Mouse (Mus musculus): ENCODE data around the gene 9530053A07Rik. TPM values are rescaled to one million over a fixed set of nuclear protein-coding genes. Genes with fewer than 3 reads are reported as not detected.

The 9530053A07Rik gene
- polyA plus RNA-seq, 1 experiment, result 0.02 TPM

GRCm38 (mm10) chr7:28195414-28196098, 66.3 kb downstream of the 9530053A07Rik start:
- no peak for DNase-seq
- Histone ChIP-seq H3K4me3 (replicated peaks; ENCODE audit: insufficient read depth, low read depth, low read length) (no peak overlapping the region), H3K27ac (ENCODE audit: insufficient read depth, low read length) (no peak overlapping the region), H3K4me1 (ENCODE audit: control insufficient read depth, insufficient read depth, low read length) (peaks cover 8% of the 10 kb centered on the region), H3K27me3 (ENCODE audit: control insufficient read depth, insufficient read depth, low read length) (no peaks in the 10 kb centered on the region)
- 89% methylated on average over 5 of the region's 5 CpGs for WGBS
- TF ChIP-seq POLR2A (IDR thresholded peaks at IDR 0.05; ENCODE audit: borderline replicate concordance, insufficient read depth, low read length) (no peak), CTCF (IDR thresholded peaks at IDR 0.05; ENCODE audit: borderline replicate concordance, insufficient read depth, low read depth, low read length) (no peak)

DNA sequence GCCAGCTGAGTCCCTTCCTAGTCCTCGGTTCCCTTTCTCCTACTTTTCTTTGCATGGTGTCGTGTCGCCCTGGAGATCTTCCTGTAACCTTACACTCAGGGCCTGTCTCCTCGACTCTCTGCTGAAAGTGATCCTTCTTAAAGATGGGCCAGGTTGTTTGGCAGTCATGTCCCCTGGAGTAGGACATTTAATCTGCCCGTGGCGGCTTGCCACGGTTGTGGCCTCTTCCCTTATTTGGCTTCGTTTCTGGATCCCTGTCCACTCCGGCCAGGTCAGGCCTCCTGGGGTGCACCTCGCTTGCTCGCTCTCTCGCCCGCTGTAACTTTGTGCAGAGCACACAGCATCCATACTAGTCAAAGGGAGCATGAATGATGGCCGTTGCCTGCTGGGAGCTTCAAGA, 67.3 kb downstream of the 9530053A07Rik start:
- TF ChIP-seq POLR2A (IDR thresholded peaks at IDR 0.05; ENCODE audit: borderline replicate concordance, insufficient read depth, low read length), result no peak
- TF ChIP-seq CTCF (IDR thresholded peaks at IDR 0.05; ENCODE audit: borderline replicate concordance, insufficient read depth, low read depth, low read length), result no peak
- WGBS, result 23% methylated on average over 14 of the region's 14 CpGs
- Histone ChIP-seq H3K4me3 (replicated peaks; ENCODE audit: insufficient read depth, low read depth, low read length) (no peak overlapping the region), H3K27me3 (ENCODE audit: control insufficient read depth, insufficient read depth, low read length) (no peaks in the 10 kb centered on the region), H3K27ac (ENCODE audit: insufficient read depth, low read length) (no peak overlapping the region), H3K4me1 (ENCODE audit: control insufficient read depth, insufficient read depth, low read length) (peaks cover 8% of the 10 kb centered on the region)
- peak; percentile 46 to 49 for DNase-seq

DNA sequence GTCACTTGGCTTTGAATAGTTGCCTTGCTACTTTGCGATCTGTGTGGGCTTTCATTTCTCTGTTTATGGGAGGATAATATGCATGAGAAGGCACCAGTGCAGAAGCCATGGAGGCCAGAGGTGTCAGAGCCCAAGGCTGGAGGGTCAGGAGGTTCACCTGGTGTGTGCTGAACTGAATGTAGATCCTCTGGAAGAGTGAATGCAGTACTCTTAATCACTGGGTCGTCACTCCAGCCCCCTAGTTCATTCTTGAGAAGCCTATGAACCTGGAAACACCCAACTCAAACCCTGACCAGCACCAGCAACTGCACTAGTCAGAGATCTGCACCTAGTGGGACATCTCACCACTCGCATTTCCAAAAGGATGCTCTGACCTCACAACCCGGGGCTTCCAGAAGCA, 69.8 kb downstream of the 9530053A07Rik start:
- TF ChIP-seq POLR2A (IDR thresholded peaks at IDR 0.05; ENCODE audit: borderline replicate concordance, insufficient read depth, low read length) (no peak), CTCF (IDR thresholded peaks at IDR 0.05; ENCODE audit: borderline replicate concordance, insufficient read depth, low read depth, low read length) (no peak)
- Histone ChIP-seq H3K4me1 (ENCODE audit: control insufficient read depth, insufficient read depth, low read length) (peaks cover 8% of the 10 kb centered on the region), H3K27me3 (ENCODE audit: control insufficient read depth, insufficient read depth, low read length) (no peaks in the 10 kb centered on the region), H3K4me3 (replicated peaks; ENCODE audit: insufficient read depth, low read depth, low read length) (no peak overlapping the region), H3K27ac (ENCODE audit: insufficient read depth, low read length) (no peak overlapping the region)
- DNase-seq, result no peak
- WGBS, result 70% methylated on average over 4 of the region's 4 CpGs

GRCm38 (mm10) chr7:28203207-28204108, 74.2 kb downstream of the 9530053A07Rik start:
- Histone ChIP-seq H3K27me3 (ENCODE audit: control insufficient read depth, insufficient read depth, low read length) (no peaks in the 10 kb centered on the region), H3K27ac (ENCODE audit: insufficient read depth, low read length) (no peak overlapping the region), H3K4me3 (replicated peaks; ENCODE audit: insufficient read depth, low read depth, low read length) (no peak overlapping the region), H3K4me1 (ENCODE audit: control insufficient read depth, insufficient read depth, low read length) (no peaks in the 10 kb centered on the region)
- WGBS, result 62% methylated on average over 19 of the region's 19 CpGs
- no peak for DNase-seq
- TF ChIP-seq CTCF (IDR thresholded peaks at IDR 0.05; ENCODE audit: borderline replicate concordance, insufficient read depth, low read depth, low read length), result no peak
- TF ChIP-seq POLR2A (IDR thresholded peaks at IDR 0.05; ENCODE audit: borderline replicate concordance, insufficient read depth, low read length), result no peak

DNA sequence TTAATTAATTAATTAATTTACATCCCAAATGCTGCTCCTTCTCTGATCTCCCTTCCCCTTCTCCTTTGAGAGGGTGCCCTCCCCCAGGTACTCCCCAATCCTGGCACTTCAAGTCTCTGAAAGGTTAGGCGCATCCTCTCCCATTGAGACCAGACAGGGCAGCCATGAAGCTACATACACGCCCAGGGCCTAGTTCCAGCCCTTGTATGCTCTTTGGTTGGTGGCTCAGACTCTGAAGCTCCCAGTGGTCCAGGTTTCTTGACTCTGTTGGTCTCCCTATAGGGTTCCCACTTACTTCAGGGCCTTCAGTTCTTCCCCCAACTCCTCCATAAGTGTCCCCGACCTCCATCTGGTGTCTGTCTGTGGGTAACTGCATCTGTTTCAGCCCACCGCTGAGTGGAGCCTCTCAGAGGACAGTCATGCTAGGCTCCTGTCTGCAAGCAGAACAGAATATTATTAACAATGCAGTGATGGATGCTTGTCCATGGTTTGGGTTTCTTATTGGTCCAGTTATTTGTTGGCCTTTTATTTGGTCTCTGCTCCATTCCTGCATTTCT, 76.9 kb downstream of the 9530053A07Rik start:
- H3K4me3 ChIP-seq (replicated peaks; ENCODE audit: insufficient read depth, low read depth, low read length), result no peak overlapping the region
- TF ChIP-seq POLR2A (IDR thresholded peaks at IDR 0.05; ENCODE audit: borderline replicate concordance, insufficient read depth, low read length) (no peak), CTCF (IDR thresholded peaks at IDR 0.05; ENCODE audit: borderline replicate concordance, insufficient read depth, low read depth, low read length) (no peak)
- H3K27me3 ChIP-seq (ENCODE audit: control insufficient read depth, insufficient read depth, low read length), result no peaks in the 10 kb centered on the region
- no peaks in the 10 kb centered on the region for H3K4me1 ChIP-seq (ENCODE audit: control insufficient read depth, insufficient read depth, low read length)
- no peak overlapping the region for H3K27ac ChIP-seq (ENCODE audit: insufficient read depth, low read length)
- no peak for DNase-seq
- WGBS, result 56% methylated on average over 4 of the region's 4 CpGs

DNA sequence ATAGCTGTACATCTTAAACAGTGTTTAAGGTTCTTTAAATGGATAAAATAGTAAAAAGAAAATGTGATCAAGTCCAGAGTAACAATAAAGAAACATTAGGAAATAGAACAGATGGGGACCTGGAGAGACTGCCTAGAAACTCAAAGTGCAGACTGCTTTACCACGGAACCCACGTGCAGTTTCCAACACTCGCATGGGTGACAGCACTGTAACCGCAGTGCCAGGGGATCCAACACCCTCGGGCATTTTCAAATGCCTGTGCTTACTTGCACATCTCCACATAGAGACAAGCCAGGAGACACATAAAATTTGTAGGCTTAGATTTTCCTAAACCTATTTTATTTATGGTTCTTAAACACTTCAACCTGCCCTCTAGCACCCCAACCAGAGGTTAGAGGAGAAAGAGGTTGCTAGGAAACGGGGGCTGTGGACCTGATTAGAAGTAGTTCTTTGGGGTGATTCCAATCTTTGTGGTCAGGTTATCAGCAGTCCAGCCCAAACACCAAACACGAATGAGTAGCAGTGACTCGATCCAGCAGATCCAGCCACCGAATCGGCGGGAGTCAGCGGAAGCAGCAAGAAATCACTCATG, 79.2 kb downstream of the 9530053A07Rik start:
- H3K27ac ChIP-seq (ENCODE audit: insufficient read depth, low read length), result no peak overlapping the region
- TF ChIP-seq POLR2A (IDR thresholded peaks at IDR 0.05; ENCODE audit: borderline replicate concordance, insufficient read depth, low read length), result no peak
- no peak for TF ChIP-seq CTCF (IDR thresholded peaks at IDR 0.05; ENCODE audit: borderline replicate concordance, insufficient read depth, low read depth, low read length)
- 33% methylated on average over 12 of the region's 12 CpGs for WGBS
- DNase-seq, result no peak
- H3K27me3 ChIP-seq (ENCODE audit: control insufficient read depth, insufficient read depth, low read length), result no peaks in the 10 kb centered on the region
- H3K4me1 ChIP-seq (ENCODE audit: control insufficient read depth, insufficient read depth, low read length), result no peaks in the 10 kb centered on the region
- peak overlapping the region; percentile 89 for H3K4me3 ChIP-seq (replicated peaks; ENCODE audit: insufficient read depth, low read depth, low read length)

DNA sequence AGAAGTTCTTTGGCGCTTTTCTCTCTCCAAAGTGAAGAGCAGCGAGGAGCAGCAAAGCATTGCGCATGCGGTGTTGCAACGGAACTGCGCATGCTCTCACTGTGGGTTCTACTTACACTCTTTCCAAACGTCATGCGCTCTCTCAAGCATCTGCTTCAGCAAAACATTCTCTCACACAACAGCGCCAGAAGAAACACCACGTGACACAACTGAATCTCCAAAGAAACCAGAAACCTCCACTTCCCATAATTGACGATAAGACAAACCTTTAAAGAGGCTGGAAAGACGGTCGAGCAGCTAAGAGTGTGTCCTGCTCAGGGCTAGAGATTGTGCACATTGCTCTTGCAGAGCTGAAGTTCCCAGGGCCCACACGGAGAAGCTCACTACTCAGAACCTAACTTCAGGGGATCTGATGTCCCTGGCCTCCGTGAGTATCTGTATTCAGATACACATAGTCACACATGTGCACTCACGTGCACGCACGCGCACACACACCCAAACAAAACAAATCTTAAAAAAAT, 79.8 kb downstream of the 9530053A07Rik start:
- Histone ChIP-seq H3K27ac (ENCODE audit: insufficient read depth, low read length) (no peak overlapping the region), H3K4me1 (ENCODE audit: control insufficient read depth, insufficient read depth, low read length) (no peaks in the 10 kb centered on the region), H3K27me3 (ENCODE audit: control insufficient read depth, insufficient read depth, low read length) (no peaks in the 10 kb centered on the region), H3K4me3 (replicated peaks; ENCODE audit: insufficient read depth, low read depth, low read length) (peak overlapping the region; percentile 89)
- TF ChIP-seq POLR2A (IDR thresholded peaks at IDR 0.05; ENCODE audit: borderline replicate concordance, insufficient read depth, low read length), result peak; percentile 40; the same call in 1 of the 2 replicates
- TF ChIP-seq CTCF (IDR thresholded peaks at IDR 0.05; ENCODE audit: borderline replicate concordance, insufficient read depth, low read depth, low read length), result no peak
- peak; percentile 63 to 69 for DNase-seq
- whole genome bisulfite sequencing, result 54% methylated on average over 19 of the region's 19 CpGs
